Mouse (Mus musculus) G1E (cell line): ENCODE measurements at regions not wholly inside any gene's neighbourhood (a gene's known extent, or its start where the extent isn't known, plus 50 kb on each side); places are given as distances from the start of the nearest gene placed in this dataset.

Experiments
- CTCF ChIP-seq: IDR thresholded peaks from 2 replicates; pipeline ENCODE4 v1.5.1; 2012; ENCODE audit warnings: low read depth, low read length, inconsistent platforms, mixed read lengths
- GATA1 ChIP-seq: IDR thresholded peaks from 2 replicates; pipeline ENCODE4 v1.6.1; 2012; ENCODE audit warnings: borderline replicate concordance, low read length, inconsistent platforms, mixed read lengths
- POLR2AphosphoS5 ChIP-seq: IDR thresholded peaks from 2 replicates; pipeline ENCODE4 v1.6.1; 2012; ENCODE audit warnings: low read depth, low read length, inconsistent platforms; ENCODE audit not compliant: insufficient replicate concordance

GRCm38 (mm10) chr12:92508796-92509489 lies 660.0 kb upstream of the Sel1l start:
- TF ChIP-seq CTCF (no peak), GATA1 (no peak), POLR2AphosphoS5 (no peak)
